Mouse (Mus musculus) neural tube, embryonic 11.5 days (tissue): ENCODE results near the gene Mrps12. TPM values are rescaled to one million over a fixed set of nuclear protein-coding genes. Genes with fewer than 3 reads are reported as not detected.
"Not testable (repeated sequence)": the region's sequence is repeated elsewhere in the genome, so short reads cannot be mapped to it uniquely, and the experiment has no call there.

Experiments
- ATAC-seq: fragments of 200-750 bp; cut with Nextera tagmentation; 2 replicates; pipeline ENCODE4 v1.8.0; 2017; ENCODE audit warnings: moderate number of reproducible peaks, mild to moderate bottlenecking, moderate TSS enrichment, moderate library complexity; ENCODE audit not compliant: insufficient read depth, low FRiP score, low TSS enrichment
- DNase-seq: peaks from one replicate; pipeline ENCODE4 v3.0.0-alpha.2; 2015; ENCODE audit warnings: low spot score
- H3K27ac ChIP-seq: fragments of 300-500 bp; sonication (generic); 2 replicates; pipeline ENCODE4 v1.5.1; 2014; ENCODE audit warnings: low read depth, mild to moderate bottlenecking, low read length
- H3K27me3 ChIP-seq: fragments of 300-500 bp; sonication (generic); 2 replicates; pipeline ENCODE4 v1.6.1; 2014; ENCODE audit warnings: mild to moderate bottlenecking, low read length, mixed read lengths; ENCODE audit not compliant: control insufficient read depth, insufficient read depth
- H3K36me3 ChIP-seq: fragments of 300-500 bp; sonication (generic); 2 replicates; pipeline ENCODE4 v1.6.1; 2014; ENCODE audit warnings: mild to moderate bottlenecking, low read length, moderate library complexity, mixed read lengths; ENCODE audit not compliant: control insufficient read depth, insufficient read depth
- H3K4me1 ChIP-seq: fragments of 300-500 bp; sonication (generic); 2 replicates; pipeline ENCODE4 v1.6.1; 2014; ENCODE audit warnings: low read length, mixed read lengths; ENCODE audit not compliant: control insufficient read depth, insufficient read depth
- H3K4me2 ChIP-seq: fragments of 300-500 bp; sonication (generic); 2 replicates; pipeline ENCODE4 v1.6.1; 2014; ENCODE audit warnings: low read depth, mild to moderate bottlenecking, moderate library complexity
- H3K4me3 ChIP-seq: fragments of 300-500 bp; sonication (generic); 2 replicates; pipeline ENCODE4 v1.5.1; 2014; ENCODE audit warnings: low read depth, low read length
- H3K9ac ChIP-seq: fragments of 300-500 bp; sonication (generic); 2 replicates; pipeline ENCODE4 v1.6.1; 2014; ENCODE audit warnings: mild to moderate bottlenecking, low read length
- H3K9me3 ChIP-seq: fragments of 300-500 bp; sonication (generic); 2 replicates; pipeline ENCODE4 v1.6.1; 2016; ENCODE audit warnings: low read length; ENCODE audit not compliant: control insufficient read depth
- WGBS: fragments of 180-500 bp; shearing (Covaris S2); extraction: QIAGEN DNeasy Blood & Tissue Kit; methylation state at CpG from one replicate; pipeline ENCODE4 v1.1.7; 2014; 5-methylcytosine and 5-hydroxymethylcytosine counted together
- polyA plus RNA-seq: library from polyadenylated mRNA; unstranded; fragments of >200 nt; fragmentation: Nextera tagmentation; extraction: Ambion mirVana; gene quantifications from 2 replicates; pipeline ENCODE4 v1.2.1, GENCODE M21; 2014

Mrps12 gene
- polyA plus RNA-seq, 1 experiment from 2014 or later: 128 TPM

DNA sequence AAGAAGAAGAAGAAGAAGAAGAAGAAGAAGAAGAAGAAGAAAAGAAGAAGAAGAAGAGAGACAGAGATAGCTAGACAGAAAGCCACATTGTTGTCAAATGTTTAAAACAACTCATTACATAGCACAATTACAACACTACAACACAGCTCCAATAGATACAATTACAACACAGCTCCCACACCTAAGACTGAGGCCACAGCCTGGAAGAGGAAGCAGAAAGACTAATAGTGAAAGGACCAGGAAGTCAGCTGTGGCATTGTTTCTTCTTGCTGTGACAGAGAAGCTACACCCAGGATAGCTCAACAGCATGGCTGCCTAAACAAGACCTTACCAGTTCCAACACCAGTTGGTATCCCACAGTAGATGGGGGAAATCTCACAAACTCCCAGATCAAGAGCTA, 32.2 kb downstream of the Mrps12 start:
- Histone ChIP-seq H3K27ac (no peak overlapping the region), H3K36me3 (no peaks in the 10 kb centered on the region), H3K4me1 (no peaks in the 10 kb centered on the region), H3K4me2 (no peak overlapping the region), H3K9ac (no peak overlapping the region), H3K27me3 (no peaks in the 10 kb centered on the region), H3K4me3 (no peak overlapping the region), H3K9me3 (no peaks in the 10 kb centered on the region)
- ATAC-seq (no peak), DNase-seq (no peak)

DNA sequence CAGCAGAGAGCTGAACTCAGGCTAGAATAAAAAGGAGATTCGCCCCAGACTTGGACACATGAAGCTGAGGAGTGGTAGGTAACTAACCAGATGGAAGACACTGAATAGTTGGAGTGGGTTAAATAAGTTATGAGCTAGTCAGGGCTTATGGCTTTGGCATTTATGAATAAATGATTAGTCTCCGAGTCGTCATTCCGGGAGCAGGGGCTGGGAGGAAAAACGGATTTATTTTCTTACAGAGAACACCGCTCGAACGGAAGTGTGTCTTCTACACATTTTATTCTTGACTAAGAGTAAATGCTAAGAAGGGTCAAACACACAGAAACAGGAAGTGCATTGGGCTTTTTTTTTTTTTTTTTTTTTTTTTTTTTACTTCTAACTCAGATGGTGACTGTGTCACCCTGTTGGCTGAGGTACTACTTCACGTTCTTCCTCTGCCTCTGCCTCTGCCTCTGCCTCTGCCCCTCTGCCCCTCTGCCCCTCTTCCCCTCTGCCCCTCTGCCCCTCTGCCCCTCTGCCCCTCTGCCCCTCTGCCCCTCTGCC, 38.9 kb downstream of the Mrps12 start:
- Histone ChIP-seq H3K9ac (no peak overlapping the region), H3K27me3 (no peaks in the 10 kb centered on the region), H3K36me3 (no peaks in the 10 kb centered on the region), H3K4me1 (no peaks in the 10 kb centered on the region), H3K9me3 (no peaks in the 10 kb centered on the region), H3K27ac (no peak overlapping the region), H3K4me3 (no peak overlapping the region), H3K4me2 (no peak overlapping the region)
- no peak for DNase-seq
- no peak for ATAC-seq
- WGBS: 81% methylated on average over 9 of the region's 9 CpGs

DNA sequence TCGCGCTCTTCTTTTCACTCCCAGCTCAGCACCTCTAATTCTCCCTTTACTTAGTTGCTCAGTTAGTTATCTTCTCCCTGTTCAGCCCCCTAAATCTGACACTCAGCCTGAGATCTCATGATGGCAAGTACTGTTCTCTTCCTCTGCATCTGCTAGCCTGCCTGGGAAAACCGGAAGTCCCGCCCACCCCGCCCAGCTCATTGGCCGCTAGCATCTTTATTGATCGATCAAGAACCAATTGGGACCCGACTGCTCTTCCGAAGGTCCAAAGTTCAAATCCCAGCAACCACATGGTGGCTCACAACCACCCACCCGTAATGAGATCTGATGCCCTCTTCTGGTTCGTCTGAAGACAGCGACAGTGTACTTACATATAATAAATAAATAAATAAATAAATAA, 40.3 kb downstream of the Mrps12 start:
- H3K4me2 ChIP-seq, H3K9ac ChIP-seq, H3K27ac ChIP-seq, H3K36me3 ChIP-seq, DNase-seq, H3K27me3 ChIP-seq, H3K4me1 ChIP-seq, H3K9me3 ChIP-seq, H3K4me3 ChIP-seq, ATAC-seq: not testable (repeated sequence)
- WGBS: 97% methylated on average over 12 of the region's 12 CpGs

DNA sequence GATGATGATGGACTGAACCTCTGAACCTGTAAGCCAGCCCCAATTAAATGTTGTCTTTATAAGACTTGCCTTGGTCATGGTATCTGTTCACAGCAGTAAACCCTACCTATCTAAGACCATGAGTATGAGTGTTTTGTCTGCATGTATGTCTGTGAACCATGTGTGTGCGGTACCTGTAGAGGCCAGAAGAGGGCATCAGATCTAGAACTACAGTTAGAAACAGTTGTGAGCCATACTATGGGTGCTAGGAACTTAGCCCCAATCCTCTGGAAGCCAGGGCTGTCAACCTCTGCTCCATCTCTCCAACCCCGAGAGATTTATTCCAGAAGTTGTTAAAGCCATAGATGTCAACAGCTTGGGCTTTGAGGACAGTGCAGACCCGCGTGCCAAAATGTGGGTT, 41.4 kb downstream of the Mrps12 start:
- Histone ChIP-seq H3K4me2 (no peak overlapping the region), H3K4me3 (no peak overlapping the region), H3K4me1 (no peaks in the 10 kb centered on the region), H3K36me3 (no peaks in the 10 kb centered on the region), H3K27ac (no peak overlapping the region), H3K9me3 (no peaks in the 10 kb centered on the region), H3K27me3 (no peaks in the 10 kb centered on the region), H3K9ac (no peak overlapping the region)
- DNase-seq (no peak), ATAC-seq (no peak)
- WGBS: 93% methylated on average over 4 of the region's 4 CpGs

DNA sequence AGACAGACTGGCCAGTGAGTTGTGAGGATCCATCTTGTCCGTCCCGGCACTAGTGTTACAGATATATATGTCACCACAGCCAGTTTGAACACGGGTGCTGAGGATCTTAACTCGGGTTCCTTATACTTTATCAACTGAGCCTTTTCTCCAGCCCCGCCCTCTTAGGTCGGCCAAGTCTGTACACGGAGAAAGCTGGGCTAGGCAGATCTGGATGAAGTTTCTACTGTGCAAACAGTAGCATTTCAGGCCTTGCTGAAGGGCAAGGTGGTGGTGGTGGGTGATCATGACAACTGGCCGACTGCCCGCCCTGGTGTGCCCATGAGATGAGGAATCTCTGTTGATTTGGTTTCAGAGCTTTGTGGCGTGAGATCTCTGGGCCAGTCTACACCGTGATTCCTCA, 44.3 kb downstream of the Mrps12 start:
- DNase-seq (no peak), ATAC-seq (no peak)
- Histone ChIP-seq H3K4me2 (no peak overlapping the region), H3K4me3 (no peak overlapping the region), H3K27me3 (no peaks in the 10 kb centered on the region), H3K9ac (no peak overlapping the region), H3K36me3 (no peaks in the 10 kb centered on the region), H3K27ac (no peak overlapping the region), H3K9me3 (no peaks in the 10 kb centered on the region), H3K4me1 (0 out of 2 replicates have a peak, but pooled peaks cover 4% of the 10 kb centered on the region)
- 93% methylated on average over 11 of the region's 11 CpGs for WGBS

DNA sequence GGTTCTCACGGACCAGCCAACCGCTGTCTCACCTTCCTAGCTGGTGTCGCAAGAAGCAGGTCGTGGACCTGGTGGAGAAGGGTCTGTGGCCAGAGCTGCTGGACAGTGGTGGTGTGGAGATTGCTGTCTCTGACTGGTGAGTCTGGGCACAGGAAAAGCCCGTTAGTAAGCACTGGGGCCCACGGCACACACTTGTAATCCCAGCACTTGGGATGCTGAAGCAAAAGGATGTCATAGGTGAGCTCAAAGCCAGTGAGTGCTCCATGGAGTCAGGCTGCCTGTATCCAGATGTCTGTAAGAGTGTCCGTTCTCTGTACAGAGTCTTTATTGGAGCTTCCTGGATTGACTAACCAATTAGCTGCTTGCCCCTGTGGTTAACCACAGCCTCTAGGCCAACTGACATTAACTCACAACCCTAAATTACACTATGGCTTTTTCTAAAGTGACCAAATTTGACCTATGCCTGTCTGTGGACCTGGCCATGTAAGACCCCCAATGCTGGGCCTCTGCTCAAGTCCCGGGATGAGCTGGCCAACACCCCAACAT, 46.6 kb downstream of the Mrps12 start:
- no peaks in the 10 kb centered on the region for H3K36me3 ChIP-seq
- ATAC-seq (no peak), DNase-seq (no peak)
- no peak overlapping the region for H3K4me2 ChIP-seq
- H3K9ac ChIP-seq: no peak overlapping the region
- WGBS: 57% methylated on average over 8 of the region's 8 CpGs
- no peaks in the 10 kb centered on the region for H3K27me3 ChIP-seq
- no peak overlapping the region for H3K27ac ChIP-seq
- no peak overlapping the region for H3K4me3 ChIP-seq
- H3K4me1 ChIP-seq: 0 out of 2 replicates have a peak, but pooled peaks cover 4% of the 10 kb centered on the region
- H3K9me3 ChIP-seq: no peaks in the 10 kb centered on the region

DNA sequence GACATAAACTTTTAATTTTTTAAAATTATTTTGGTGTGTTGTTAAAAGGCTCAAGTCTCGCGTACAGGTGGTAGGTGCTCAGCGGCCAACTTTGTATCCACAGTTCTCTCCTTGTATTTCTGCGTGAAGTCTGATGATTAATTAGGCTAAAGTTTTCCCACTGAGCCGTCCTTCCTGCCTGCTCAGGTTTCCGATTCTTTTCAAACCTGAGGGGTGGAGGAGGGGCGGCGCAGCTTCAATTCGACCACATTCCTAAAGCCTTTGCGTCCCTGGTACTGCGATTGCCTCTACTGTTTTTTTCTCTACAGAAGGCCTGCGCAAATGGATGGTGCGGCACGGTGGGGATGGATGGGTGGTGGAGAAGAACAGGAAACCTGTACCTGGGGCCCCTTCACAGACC, 47.2 kb downstream of the Mrps12 start:
- no peak overlapping the region for H3K4me2 ChIP-seq
- H3K9me3 ChIP-seq: no peaks in the 10 kb centered on the region
- no peak overlapping the region; the same call in 1 of the 2 replicates for H3K4me3 ChIP-seq
- H3K9ac ChIP-seq: no peak overlapping the region
- no peak overlapping the region for H3K27ac ChIP-seq
- ATAC-seq (no peak), DNase-seq (peak; percentile 48)
- 10% methylated on average over 14 of the region's 14 CpGs for WGBS
- no peaks in the 10 kb centered on the region for H3K36me3 ChIP-seq
- H3K4me1 ChIP-seq: 0 out of 2 replicates have a peak, but pooled peaks cover 4% of the 10 kb centered on the region
- H3K27me3 ChIP-seq: no peaks in the 10 kb centered on the region

DNA sequence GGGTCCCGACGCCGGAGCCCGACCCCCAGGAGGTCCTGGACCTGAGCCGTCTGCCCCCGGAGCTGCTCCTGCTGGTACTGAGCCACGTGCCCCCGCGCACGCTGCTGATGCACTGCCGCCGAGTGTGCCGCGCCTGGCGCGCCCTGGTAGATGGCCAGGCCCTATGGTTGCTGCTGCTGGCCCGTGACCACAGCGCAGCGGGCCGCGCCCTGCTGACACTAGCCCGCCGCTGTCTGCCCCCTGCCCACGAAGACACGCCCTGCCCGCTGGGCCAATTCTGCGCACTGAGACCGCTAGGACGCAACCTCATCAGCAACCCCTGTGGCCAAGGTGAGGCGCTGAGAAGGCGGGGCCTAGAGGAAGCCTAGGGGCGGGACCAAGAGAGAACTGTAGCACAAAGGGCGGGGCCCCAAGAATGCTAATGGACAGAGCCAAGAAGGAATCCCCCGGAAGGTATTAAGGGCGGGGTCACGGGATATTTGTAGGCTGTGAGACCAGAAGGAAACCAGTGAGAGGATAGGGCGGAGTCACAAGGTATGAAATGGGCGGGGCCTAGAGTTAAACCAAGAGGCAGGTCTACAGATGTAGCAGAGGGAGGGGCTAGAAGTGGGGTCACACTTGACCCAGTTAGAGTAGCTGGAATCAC, 48.2 kb downstream of the Mrps12 start:
- peak; percentile 81 for ATAC-seq
- peak; percentile 76 for DNase-seq
- Histone ChIP-seq H3K9ac (peak overlapping the region; percentile 37), H3K4me3 (peak overlapping the region; percentile 49), H3K4me2 (peak overlapping the region; percentile 92), H3K27ac (no peak overlapping the region), H3K27me3 (no peaks in the 10 kb centered on the region), H3K36me3 (no peaks in the 10 kb centered on the region), H3K4me1 (0 out of 2 replicates have a peak, but pooled peaks cover 4% of the 10 kb centered on the region), H3K9me3 (no peaks in the 10 kb centered on the region)
- under 1% methylated on average over 38 of the region's 38 CpGs for WGBS
